Mouse (Mus musculus): Measurements from ENCODE around the gene Lsamp.

DNA sequence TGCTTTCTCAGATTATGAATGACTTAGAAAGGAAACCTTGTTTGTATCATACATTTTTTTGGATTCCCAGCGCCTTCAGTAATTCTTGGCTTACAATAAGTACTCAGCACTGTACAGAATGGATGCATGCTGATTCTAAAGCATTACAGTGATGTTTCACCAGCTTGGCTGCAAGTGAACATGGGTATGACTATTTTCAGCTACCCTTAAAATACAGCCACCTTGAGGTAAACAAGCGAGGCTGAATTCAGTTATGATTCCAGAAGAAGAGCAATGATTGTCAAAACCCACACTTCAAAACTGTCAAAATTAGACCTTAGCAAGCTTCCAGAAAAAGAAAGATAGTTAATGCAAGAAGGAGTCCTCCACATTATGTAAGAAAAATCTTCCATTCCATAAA, 1089.3 kb downstream of the Lsamp start:
- no peak for TF ChIP-seq POLR2A (IDR thresholded peaks at IDR 0.05; ENCODE audit: insufficient read length, low read depth)
- TF ChIP-seq POLR2AphosphoS2 (IDR thresholded peaks at IDR 0.05; ENCODE audit: insufficient read length, low read depth) = no peak
